Mouse (Mus musculus) heart, adult 8-10 months (tissue): ENCODE results near the gene Zfp382. TPM values are rescaled to one million over a fixed set of nuclear protein-coding genes. Genes with fewer than 3 reads are reported as not detected.
"Not testable (repeated sequence)": the region's sequence is repeated elsewhere in the genome, so short reads cannot be mapped to it uniquely, and the experiment has no call there.

Experiments used
- DNase-seq: peaks from one replicate; pipeline ENCODE4 v3.0.0; 2022; ENCODE audit warnings: low spot score
- total RNA-seq, 4 experiments: library from RNA; stranded (reverse); gene quantifications; 2 replicates each; pipeline ENCODE4 v1.2.4; 2022

Gene Zfp382
- 1 to 10 TPM; 1.5 to 4.3 (median 2.1) TPM for total RNA-seq

- DNase-seq, result peak; percentile 89
Measured at GRCm38 (mm10) chr7:30121308-30122187, at the start of gene Zfp382. Gene Zfp382, plus strand, starts transcription at chr7:30121942.

GRCm38 (mm10) chr7:30072146-30073028 lies 49.4 kb upstream of the Zfp382 start, which contains the start of gene Zfp82:
Gene Zfp82, minus strand, starts transcription at chr7:30072900.
- peak; percentile 82 for DNase-seq

- no peak for DNase-seq
Measured at GRCm38 (mm10) chr7:30086524-30086923, 35.2 kb upstream of the Zfp382 start.

GRCm38 (mm10) chr7:30089405-30089804 lies 32.3 kb upstream of the Zfp382 start:
- no peak for DNase-seq

- DNase-seq, result peak; percentile 97
Measured at GRCm38 (mm10) chr7:30090092-30090969, 31.4 kb upstream of the Zfp382 start, which contains the start of the genes Gm26920 and Zfp566. Gene Gm26920, minus strand, starts transcription at chr7:30090410. Gene Zfp566, minus strand, starts transcription at chr7:30090527.

- no peak for DNase-seq
Measured at GRCm38 (mm10) chr7:30090970-30091585, 30.7 kb upstream of the Zfp382 start.

GRCm38 (mm10) chr7:30092666-30093065 lies 29.1 kb upstream of the Zfp382 start:
- no peak for DNase-seq

GRCm38 (mm10) chr7:30093918-30094415 lies 27.8 kb upstream of the Zfp382 start:
- no peak for DNase-seq

- DNase-seq, result peak; percentile 95
Measured at GRCm38 (mm10) chr7:30094646-30095429, 26.9 kb upstream of the Zfp382 start, which contains the start of gene Zfp260. Gene Zfp260, plus strand, starts transcription at chr7:30094777.

GRCm38 (mm10) chr7:30095551-30096125 lies 26.1 kb upstream of the Zfp382 start:
- no peak for DNase-seq

GRCm38 (mm10) chr7:30099297-30099696 lies 22.4 kb upstream of the Zfp382 start:
- no peak for DNase-seq

- DNase-seq, result no peak
Measured at GRCm38 (mm10) chr7:30116076-30116475, 5.7 kb upstream of the Zfp382 start.

GRCm38 (mm10) chr7:30117935-30118334 lies 3.8 kb upstream of the Zfp382 start:
- DNase-seq, result not testable (repeated sequence)

- no peak for DNase-seq
Measured at GRCm38 (mm10) chr7:30122188-30122530, 417 bp downstream of the Zfp382 start.

- DNase-seq, result no peak
Measured at GRCm38 (mm10) chr7:30129900-30130299, 8.2 kb downstream of the Zfp382 start.

GRCm38 (mm10) chr7:30132396-30132795 lies 10.7 kb downstream of the Zfp382 start:
- DNase-seq, result no peak

- no peak for DNase-seq
Measured at GRCm38 (mm10) chr7:30136826-30137225, 15.1 kb downstream of the Zfp382 start.

- no peak for DNase-seq
Measured at GRCm38 (mm10) chr7:30143170-30143554, 21.4 kb downstream of the Zfp382 start.

GRCm38 (mm10) chr7:30143555-30144209 lies 21.9 kb downstream of the Zfp382 start:
- peak; percentile 15 for DNase-seq
